Mouse (Mus musculus): ENCODE data around the gene Ift122.

GRCm38 (mm10) chr6:115954506-115955074, 101.3 kb downstream of the Ift122 start:
- TF ChIP-seq CTCF (IDR thresholded peaks at IDR 0.05; ENCODE audit: extremely low read depth, insufficient read depth, insufficient read length, insufficient replicate concordance) (no peak), POLR2A (IDR thresholded peaks at IDR 0.05; ENCODE audit: low read depth, low read length) (no peak)
